Mouse (Mus musculus): Measurements from ENCODE around the gene Mrpl18.

DNA sequence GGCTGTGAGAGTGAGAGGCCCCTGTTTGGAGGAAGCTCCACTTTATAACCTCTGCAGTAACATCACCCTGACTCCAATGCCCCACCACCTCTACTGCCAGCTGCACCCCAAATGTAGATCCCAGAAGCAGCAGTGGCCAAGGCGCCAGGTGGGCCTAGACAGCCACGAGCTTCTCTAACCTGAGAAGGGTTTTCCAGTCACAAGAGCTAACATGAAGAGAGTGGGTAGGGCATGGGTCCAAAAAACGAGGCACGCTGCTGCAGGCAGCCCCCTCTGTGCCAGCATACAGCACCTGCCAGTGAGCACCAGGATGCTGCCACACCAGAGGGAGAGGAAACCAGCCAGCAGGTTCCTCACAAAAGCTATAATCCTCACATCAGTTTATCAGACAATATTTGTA is 25.1 kb downstream of the Mrpl18 start:
- TF ChIP-seq CTCF (IDR thresholded peaks at IDR 0.05; ENCODE audit: low read depth) (no peak), EP300 (IDR thresholded peaks at IDR 0.05; ENCODE audit: low read depth) (no peak)

Measured in liver, embryonic 14.5 days (tissue).